Mouse (Mus musculus) forelimb bud, embryonic 11.5 days (tissue): Measurements from ENCODE around the gene Lman2.

Experiments used
- DNase-seq: peaks from one replicate; pipeline ENCODE4 v3.0.0-alpha.2; 2012; ENCODE audit warnings: low read depth, low spot score

The Lman2 gene

DNA sequence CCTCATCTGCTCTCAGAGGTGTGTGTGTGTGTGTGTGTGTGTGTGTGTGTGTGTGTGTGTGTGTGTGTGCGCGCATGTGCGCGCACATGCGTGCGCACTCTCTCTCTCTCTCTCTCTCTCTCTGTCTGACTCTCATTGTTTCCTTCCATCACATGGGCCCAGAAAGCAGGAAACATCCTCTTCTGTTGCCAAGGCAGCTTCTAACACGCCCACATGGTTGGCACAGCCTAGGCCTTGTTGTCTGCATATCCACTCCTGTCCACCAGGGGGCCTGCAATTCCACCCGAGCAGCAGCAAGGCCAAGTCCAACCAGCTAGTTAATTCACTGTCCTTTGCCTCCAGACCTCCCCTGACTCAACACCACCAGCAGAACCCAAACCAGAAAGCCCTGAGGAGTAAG, 35.0 kb downstream of the Lman2 start:
- peak; percentile 87 for DNase-seq

- DNase-seq = no peak
Measured at GRCm38 (mm10) chr13:55327169-55327568, 35.4 kb downstream of the Lman2 start.

DNA sequence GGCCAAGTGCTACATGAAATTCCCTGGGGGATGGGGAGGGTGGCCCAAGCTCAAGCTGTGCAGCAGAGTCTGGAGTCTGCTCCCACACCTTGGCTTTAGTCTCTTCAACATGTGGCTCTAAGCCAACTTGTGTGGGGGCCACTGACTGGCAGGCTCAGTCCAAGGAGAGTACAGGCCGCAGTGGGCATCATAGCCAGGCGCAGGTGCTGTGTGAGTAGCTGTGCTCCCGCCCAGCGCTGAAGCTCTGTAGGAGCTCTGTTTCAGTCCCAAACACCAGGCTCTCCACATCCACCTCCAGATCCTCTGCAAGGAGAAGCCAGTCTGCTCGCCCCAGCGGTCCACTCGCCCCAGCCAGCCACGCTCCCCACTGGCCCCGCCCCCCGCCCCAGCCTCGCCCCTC, 37.0 kb downstream of the Lman2 start:
- no peak for DNase-seq

DNA sequence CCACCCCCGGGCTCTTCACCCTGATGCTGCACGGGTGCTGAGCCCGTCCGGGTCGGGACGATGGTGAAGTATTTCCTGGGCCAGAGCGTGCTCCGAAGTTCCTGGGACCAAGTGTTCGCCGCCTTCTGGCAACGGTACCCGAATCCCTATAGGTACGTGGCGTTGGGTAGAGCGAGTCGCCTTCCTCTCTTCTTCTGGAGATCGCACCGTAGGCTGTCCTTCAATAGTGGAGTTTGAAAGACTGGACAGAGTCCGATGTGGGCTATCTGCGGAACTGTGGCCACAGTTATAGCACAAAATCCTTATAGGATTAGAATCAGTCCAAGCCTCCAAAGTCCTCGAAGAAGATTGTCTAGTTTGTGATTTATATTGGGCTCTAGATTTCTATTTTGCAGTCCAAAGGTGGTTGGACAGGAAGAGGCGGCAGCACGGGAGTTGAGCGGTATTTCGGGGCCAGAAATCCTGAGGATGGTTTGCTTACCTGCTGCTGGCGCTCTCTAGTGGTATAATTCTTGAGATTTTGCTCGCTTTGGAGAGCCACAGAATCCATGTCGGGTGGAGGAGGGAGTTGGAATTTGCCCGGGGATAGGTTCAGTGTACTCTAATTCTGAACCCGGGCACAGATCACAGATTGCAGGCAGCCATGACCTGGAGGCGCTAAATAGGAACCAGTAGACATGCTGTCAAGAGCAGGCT, 40.3 kb downstream of the Lman2 start:
- peak; percentile 50 for DNase-seq

DNA sequence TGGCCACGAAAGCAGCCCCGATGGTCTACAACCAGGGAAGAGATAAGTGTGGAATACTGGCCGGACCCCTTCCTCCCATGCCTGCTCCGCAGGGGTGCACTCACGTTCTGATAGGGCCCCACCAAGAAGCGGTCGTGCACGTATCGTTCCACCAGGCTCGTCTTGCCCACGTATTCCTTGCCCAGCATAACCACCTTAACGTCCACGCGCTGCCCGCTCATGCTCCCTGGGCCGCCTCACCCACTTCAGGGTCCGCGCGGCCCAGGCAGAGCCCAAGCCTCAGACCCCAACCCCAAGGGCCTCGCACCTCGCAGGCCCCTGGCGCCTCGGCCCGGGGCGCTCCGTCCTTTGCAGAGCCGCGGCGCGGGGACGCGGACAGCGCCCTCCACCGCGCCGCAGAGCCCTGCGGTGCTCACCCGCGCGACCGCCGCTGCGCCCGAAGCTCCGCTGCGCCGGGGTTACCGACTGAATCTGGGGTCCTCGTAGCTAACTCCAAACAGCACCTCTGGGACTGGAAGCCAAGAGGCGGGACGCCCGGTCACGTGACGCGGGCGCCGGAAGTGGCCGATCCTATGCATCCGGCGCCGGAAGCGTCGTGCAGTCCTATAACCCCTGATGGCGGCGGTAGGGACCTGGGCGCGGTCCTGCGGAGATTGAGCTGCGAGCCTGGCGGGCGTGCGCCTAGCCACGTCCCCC, 41.0 kb downstream of the Lman2 start, which contains the start of gene Rab24:
Gene Rab24, minus strand, starts transcription at position 513 of the 696 bp plus-strand sequence.
- peak; percentile 84 for DNase-seq

DNA sequence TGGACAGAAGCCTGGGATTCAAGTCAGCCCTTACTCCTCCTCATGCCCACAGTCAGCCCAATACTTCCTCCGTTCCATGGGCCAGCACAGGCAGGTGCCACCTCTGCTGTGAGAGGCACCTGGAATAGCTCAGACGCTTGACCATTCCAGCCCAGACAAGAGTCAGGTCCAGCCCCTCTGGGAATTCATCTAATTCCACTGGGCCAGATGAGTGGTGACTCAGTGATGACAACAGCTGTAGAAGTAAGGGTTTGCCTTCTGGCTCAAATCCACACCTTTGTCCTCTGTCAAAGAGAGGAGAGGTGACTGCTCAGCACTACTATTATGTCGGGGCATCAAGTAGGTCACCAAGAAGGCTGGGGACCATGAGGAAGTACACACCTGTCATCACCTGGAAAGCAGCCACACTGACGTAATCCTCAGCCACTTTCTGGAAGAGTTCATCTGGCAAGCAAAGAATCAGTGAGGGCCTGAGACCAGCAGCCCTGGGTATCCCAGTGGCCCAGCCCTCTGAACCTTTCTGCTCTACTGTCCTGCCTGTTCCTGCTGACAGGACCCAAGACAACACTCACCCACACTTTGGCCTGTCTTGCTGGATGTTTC, 42.6 kb downstream of the Lman2 start, which contains the start of gene Prelid1:
Gene Prelid1, plus strand, starts transcription at position 570 of the 603 bp plus-strand sequence.
- DNase-seq = no peak

- no peak for DNase-seq
Measured at GRCm38 (mm10) chr13:55318351-55318750, 44.2 kb downstream of the Lman2 start.

- no peak for DNase-seq
Measured at GRCm38 (mm10) chr13:55314891-55315412, 47.6 kb downstream of the Lman2 start.

GRCm38 (mm10) chr13:55313051-55313450, 49.5 kb downstream of the Lman2 start:
- no peak for DNase-seq

- no peak for DNase-seq
Measured at GRCm38 (mm10) chr13:55312028-55312630, 50.5 kb downstream of the Lman2 start.

- no peak for DNase-seq
Measured at GRCm38 (mm10) chr13:55300913-55301312, 61.7 kb downstream of the Lman2 start.

- DNase-seq = no peak
Measured at GRCm38 (mm10) chr13:55296760-55297159, 65.8 kb downstream of the Lman2 start.
